Mouse (Mus musculus): ENCODE results near the gene Tmc5.

Tmc5 gene

DNA sequence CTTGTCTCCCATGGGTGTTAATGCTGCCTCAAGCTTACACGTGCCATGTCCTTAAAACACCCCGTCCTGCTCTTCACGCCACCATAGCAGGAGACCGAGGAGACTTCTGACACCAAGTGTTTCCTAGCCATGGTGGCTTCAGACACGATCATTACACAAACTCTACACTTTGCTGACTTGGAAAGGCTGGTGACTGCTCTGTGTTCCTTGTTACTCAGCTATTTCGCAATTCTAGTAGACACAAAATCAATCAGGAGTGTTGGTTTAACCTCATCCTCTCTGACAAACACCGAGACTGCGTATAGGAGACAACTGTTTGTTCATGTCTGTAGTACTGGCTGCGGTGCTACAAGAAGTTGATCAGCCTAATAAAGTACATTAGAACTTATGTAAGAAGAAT, 101.8 kb downstream of the Tmc5 start:
- DNase-seq = peak; percentile 77

- DNase-seq = peak; percentile 82
These were observed 106.1 kb downstream of the Tmc5 start for GRCm38 (mm10) chr7:118703144-118703561.

- peak; percentile 70 for DNase-seq
These were observed 107.1 kb downstream of the Tmc5 start for GRCm38 (mm10) chr7:118704001-118704850.

DNA sequence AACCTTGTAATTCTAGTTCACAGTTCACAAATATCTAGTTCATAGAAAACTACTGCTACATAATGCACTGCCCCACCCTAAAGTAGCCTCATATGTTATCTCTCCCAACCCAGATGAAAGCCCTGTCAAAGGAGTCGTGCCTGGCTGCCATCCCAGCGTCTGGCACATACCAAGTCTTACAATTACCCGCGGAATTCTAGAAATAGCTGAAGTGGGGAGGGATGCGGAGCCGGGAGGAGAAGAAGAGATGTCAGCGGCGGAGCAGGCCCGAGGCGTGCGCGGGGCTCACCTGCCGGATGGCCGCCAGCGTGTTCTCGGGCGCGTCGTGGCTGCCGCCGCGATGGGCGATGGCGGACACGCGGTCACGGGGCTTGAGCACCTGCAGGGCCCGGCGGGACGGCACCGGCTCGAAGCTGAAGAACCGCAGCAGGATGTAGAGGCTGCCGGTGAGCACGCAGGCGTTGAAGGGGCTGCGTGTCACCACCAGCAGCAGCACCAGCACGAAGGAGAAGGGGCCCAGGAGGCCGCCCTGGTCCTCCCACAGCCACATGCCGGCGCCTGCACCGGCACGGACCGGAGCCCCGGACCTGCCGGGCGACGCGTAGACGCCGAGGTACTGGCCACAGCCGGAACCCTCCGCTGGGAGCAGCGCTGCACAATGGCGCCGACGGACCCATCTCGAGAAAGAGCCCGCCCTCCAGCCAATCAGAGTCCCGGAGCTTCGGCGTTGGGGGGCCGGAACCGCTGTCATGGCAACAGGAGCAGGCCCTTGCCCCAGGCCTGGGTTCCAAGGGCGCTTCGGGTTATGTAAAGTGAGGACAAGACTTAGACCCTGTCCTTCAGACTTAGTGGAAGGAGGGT, 108.2 kb downstream of the Tmc5 start, which contains the start of gene Gde1:
Gde1 (minus strand) TSS at position 678 of the 861 bp plus-strand sequence.
- peak; percentile 100 for DNase-seq

- no peak for DNase-seq
These were observed 109.0 kb downstream of the Tmc5 start for GRCm38 (mm10) chr7:118706051-118706450.

- no peak for DNase-seq
These were observed 109.4 kb downstream of the Tmc5 start for GRCm38 (mm10) chr7:118706488-118706887.

GRCm38 (mm10) chr7:118707216-118707615, 110.1 kb downstream of the Tmc5 start:
- DNase-seq = peak; percentile 82

DNA sequence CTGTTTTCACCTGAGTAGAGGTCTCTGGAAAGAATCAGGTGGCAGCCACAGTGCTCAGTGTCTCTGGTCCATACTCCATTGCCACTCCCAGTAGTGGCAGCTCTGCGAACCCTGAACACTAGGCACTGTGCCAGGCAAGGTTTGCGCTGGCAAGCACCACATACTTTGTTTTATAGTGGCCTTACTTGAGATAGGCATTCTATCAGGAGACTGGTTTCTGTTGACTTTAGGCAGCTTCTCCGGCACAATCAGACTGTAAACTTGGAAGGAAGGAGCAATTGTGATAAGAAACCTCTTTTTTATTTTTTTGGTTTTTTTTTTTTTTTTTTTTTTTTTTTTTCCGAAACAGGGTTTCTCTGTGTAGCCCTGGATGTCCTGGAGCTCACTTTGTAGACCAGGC, 110.9 kb downstream of the Tmc5 start:
- peak; percentile 66 for DNase-seq

- no peak for DNase-seq
These were observed 113.7 kb downstream of the Tmc5 start for GRCm38 (mm10) chr7:118710776-118711175.

DNA sequence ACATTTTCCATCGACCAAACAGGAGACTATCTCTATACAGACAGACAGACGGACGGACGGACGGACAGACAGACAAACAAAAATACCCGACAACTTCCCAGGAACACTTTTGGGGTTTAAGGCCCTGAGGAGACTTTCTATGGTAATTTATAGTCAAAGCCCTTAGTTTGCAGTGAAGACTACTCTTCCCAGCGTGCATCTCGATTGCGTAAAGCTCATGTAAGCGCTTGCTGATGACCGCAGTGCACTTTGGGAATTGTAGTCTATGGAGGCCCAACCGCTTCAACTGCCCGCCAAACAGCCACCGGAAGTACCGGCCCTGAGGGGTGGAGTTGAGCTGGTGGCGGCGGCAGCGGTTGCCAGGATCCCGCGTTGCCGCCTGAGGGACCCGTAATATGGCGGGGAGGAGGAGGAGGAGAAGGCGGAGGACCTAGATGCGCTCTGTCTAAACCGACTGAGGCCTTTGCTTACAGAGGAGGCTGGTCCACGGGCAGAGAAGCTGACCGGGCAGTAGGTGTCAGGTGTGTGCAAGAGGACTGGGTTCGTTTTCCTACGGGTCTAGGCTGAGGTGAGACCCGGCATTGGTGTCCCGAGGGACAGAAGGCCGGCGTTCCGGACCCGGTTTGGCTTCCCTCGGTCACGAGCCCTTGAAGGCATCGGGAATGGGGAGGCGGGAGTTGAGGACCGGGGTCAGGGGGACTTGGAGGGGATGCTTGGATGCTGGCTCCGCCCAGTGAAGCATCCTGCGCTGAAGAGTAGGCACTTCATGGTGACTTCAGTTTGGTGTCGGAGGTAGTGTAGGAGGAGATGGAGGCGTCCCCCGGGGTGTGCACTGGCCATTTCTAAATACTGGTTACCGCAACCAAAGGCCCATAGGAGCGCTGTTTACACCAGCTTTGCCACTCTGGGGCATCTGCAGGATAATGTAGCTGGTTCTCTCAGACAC, 115.4 kb downstream of the Tmc5 start, which contains the start of gene Ccp110:
Ccp110 (plus strand) TSS at position 325 of the 946 bp plus-strand sequence.
- peak; percentile 100 for DNase-seq

DNA sequence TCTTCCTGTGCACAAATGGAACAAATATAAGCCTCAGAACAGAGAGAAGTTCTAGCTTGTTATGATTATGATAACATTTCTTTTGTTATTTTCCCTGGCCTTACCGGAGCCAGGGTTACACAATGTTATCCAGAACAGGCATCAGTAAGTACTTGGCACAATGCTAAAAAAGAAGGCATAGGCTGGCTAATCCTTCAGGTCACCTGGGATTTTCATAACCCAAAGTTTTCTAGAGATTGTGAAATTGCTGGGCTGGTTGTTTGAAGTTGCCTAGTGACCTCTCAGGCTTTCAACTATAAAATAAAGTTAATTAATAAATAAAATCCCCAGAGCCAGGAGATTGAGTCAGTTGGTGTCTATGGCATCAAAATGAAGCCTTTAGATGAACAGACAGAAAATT, 117.8 kb downstream of the Tmc5 start:
- DNase-seq = no peak

DNA sequence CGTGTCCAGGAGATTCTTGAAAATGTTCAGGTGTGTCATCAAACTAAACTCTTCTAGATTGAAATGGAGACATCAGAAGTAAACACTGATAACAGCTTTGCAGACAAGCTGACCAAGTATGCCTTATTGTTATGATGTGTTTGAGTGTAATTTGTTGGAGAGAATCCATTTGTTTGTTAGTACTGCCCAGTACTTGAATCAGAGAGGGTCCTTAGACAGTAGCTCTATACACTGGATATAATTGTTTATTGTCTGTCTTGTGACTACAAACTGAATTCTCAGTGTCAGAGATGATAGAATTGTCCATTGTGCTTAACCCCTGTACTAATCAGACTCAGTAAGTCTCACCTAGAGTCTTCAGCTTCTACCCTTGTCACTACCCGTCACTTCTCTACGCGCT, 121.0 kb downstream of the Tmc5 start:
- DNase-seq = no peak

DNA sequence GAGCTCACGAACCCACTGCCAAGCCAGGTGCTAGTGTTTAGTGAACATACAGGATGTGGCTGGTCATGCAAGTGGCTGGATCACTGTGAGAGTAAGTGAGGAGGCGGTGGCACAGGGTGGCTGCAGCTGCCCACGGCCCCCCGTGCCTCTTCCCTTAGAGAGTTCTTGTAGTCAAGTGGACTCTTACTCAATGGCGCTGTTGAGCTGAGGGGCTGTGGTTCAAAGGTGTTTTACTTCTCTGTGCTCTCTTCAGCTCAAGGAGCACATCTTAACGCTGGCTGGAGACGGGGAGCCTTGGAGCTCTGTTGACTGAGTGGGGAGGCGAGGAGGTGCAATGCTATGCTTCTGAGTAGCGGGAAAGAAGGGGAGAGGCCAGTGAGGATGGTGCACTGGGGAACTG, 126.8 kb downstream of the Tmc5 start:
- DNase-seq = peak; percentile 81
